Mouse (Mus musculus) midbrain, embryonic 14.5 days (tissue): ENCODE data around the gene Isyna1. TPM values are rescaled to one million over a fixed set of nuclear protein-coding genes. Genes with fewer than 3 reads are reported as not detected.

Experiments used
- ATAC-seq: fragments of 200-750 bp; cut with Nextera tagmentation; 2 replicates; pipeline ENCODE4 v1.8.0; 2017; ENCODE audit warnings: moderate number of reproducible peaks, moderate library complexity; ENCODE audit not compliant: low FRiP score, low TSS enrichment
- DNase-seq: peaks from one replicate; pipeline ENCODE4 v3.0.0-alpha.2; 2015
- H3K27ac ChIP-seq: fragments of 300-500 bp; sonication (generic); replicated peaks from 2 replicates; pipeline ENCODE4 v1.5.1; 2014; ENCODE audit warnings: mild to moderate bottlenecking, low read depth, low read length, moderate library complexity
- H3K27me3 ChIP-seq: fragments of 300-500 bp; sonication (generic); 2 replicates; pipeline ENCODE4 v1.6.1; 2014; ENCODE audit warnings: low read length, control low read depth, mixed read lengths; ENCODE audit not compliant: control insufficient read depth, insufficient read depth
- H3K36me3 ChIP-seq: fragments of 300-500 bp; sonication (generic); 2 replicates; pipeline ENCODE4 v1.6.1; 2014; ENCODE audit warnings: low read length, control low read depth; ENCODE audit not compliant: control insufficient read depth, insufficient read depth
- H3K4me1 ChIP-seq: fragments of 300-500 bp; sonication (generic); 2 replicates; pipeline ENCODE4 v1.6.1; 2014; ENCODE audit warnings: mild to moderate bottlenecking, antibody characterized with exemption, low read length, control low read depth; ENCODE audit not compliant: control insufficient read depth, insufficient read depth
- H3K4me2 ChIP-seq: fragments of 300-500 bp; sonication (generic); 2 replicates; pipeline ENCODE4 v1.6.1; 2014; ENCODE audit warnings: mild to moderate bottlenecking, low read length, moderate library complexity
- H3K4me3 ChIP-seq: fragments of 300-500 bp; sonication (generic); replicated peaks from 2 replicates; pipeline ENCODE4 v1.5.1; 2014; ENCODE audit warnings: low read depth, low read length
- H3K9ac ChIP-seq: fragments of 300-500 bp; sonication (generic); replicated peaks from 2 replicates; pipeline ENCODE4 v1.6.1; 2014; ENCODE audit warnings: mild to moderate bottlenecking, low read length, moderate library complexity
- H3K9me3 ChIP-seq: fragments of 300-500 bp; sonication (generic); 2 replicates; pipeline ENCODE4 v1.6.1; 2016; ENCODE audit warnings: low read length, control low read depth, mixed read lengths; ENCODE audit not compliant: control insufficient read depth
- WGBS: fragments of 180-500 bp; shearing (Covaris S2); extraction: QIAGEN DNeasy Blood & Tissue Kit; methylation state at CpG from one replicate; pipeline ENCODE4 v1.1.7; 2014; 5-methylcytosine and 5-hydroxymethylcytosine counted together
- polyA plus RNA-seq: library from polyadenylated mRNA; unstranded; fragments of >200 nt; fragmentation: Nextera tagmentation; extraction: Ambion mirVana; gene quantifications from 2 replicates; pipeline ENCODE4 v1.2.1, GENCODE M21; 2014

The Isyna1 gene
- polyA plus RNA-seq, 1 experiment from 2014 or later: 91.9 TPM

- no peak for ATAC-seq
- 87% methylated on average over 4 of the region's 4 CpGs for WGBS
- no peaks in the 10 kb centered on the region for H3K27me3 ChIP-seq
- no peaks in the 10 kb centered on the region for H3K9me3 ChIP-seq
- no peak overlapping the region for H3K9ac ChIP-seq
- no peaks in the 10 kb centered on the region for H3K4me1 ChIP-seq
- H3K36me3 ChIP-seq: peaks cover 6% of the 10 kb centered on the region; the same call in 1 of the 2 replicates
- no peak overlapping the region for H3K4me2 ChIP-seq
- no peak for DNase-seq
- H3K27ac ChIP-seq: no peak overlapping the region
- no peak overlapping the region for H3K4me3 ChIP-seq
Measured at GRCm38 (mm10) chr8:70558334-70558733, 35.8 kb upstream of the Isyna1 start.

DNA sequence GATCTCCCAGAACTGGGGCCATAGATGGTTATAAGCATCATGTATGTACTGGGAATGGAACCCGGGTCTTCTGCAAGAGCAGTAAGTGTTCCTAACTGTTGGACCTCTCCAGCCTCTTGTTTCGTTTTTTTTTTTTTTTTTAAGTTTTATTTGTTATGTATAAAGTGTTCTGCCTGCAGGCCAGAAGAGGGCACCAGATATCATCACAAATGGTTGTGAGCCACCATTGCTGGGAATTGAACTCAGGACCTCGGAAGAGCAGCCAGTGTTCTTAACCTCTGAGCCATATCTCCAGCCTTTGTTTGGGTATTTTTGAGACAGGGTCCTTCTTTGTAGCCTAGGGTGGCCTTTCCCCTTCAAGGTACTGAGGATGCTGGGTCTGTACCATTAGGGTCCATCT lies 35.2 kb upstream of the Isyna1 start:
- no peaks in the 10 kb centered on the region for H3K27me3 ChIP-seq
- H3K27ac ChIP-seq: no peak overlapping the region
- H3K9ac ChIP-seq: no peak overlapping the region
- H3K4me2 ChIP-seq: no peak overlapping the region
- no peaks in the 10 kb centered on the region for H3K9me3 ChIP-seq
- H3K4me1 ChIP-seq: no peaks in the 10 kb centered on the region
- peaks cover 6% of the 10 kb centered on the region; the same call in 1 of the 2 replicates for H3K36me3 ChIP-seq
- DNase-seq (no peak), ATAC-seq (no peak)
- H3K4me3 ChIP-seq: no peak overlapping the region
- 82% methylated on average over 3 of the region's 3 CpGs for WGBS

DNA sequence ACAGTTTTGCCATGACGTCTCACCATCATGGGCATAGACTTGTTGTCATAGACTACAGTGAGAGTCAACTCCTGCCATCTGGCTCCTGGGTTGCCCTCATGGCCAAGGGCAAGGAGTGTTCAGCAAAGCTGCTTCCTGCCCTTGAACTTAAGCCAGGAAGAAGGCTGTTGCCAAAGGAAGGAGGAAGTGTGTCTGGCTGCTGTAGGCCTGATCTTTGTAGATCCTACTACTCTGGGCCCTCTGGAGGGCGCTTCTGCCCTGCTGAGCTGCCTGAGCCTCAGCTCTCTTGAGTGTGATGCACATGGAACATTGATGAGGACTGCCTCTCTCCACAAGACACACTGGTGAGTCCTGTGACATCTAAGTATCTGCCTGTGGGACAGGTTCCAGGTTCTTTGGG lies 34.1 kb upstream of the Isyna1 start:
- no peaks in the 10 kb centered on the region for H3K27me3 ChIP-seq
- ATAC-seq (no peak), DNase-seq (no peak)
- H3K36me3 ChIP-seq: peaks cover 6% of the 10 kb centered on the region; the same call in 1 of the 2 replicates
- H3K27ac ChIP-seq: no peak overlapping the region
- H3K4me3 ChIP-seq: no peak overlapping the region
- H3K9me3 ChIP-seq: no peaks in the 10 kb centered on the region
- no peak overlapping the region for H3K9ac ChIP-seq
- H3K4me1 ChIP-seq: no peaks in the 10 kb centered on the region
- H3K4me2 ChIP-seq: no peak overlapping the region
- 93% methylated on average over 2 of the region's 2 CpGs for WGBS

- no peaks in the 10 kb centered on the region for H3K9me3 ChIP-seq
- H3K4me3 ChIP-seq: no peak overlapping the region
- H3K36me3 ChIP-seq: peaks cover 6% of the 10 kb centered on the region; the same call in 1 of the 2 replicates
- H3K27ac ChIP-seq: no peak overlapping the region
- H3K4me2 ChIP-seq: no peak overlapping the region
- DNase-seq (no peak), ATAC-seq (no peak)
- WGBS: 65% methylated on average over 3 of the region's 3 CpGs
- H3K9ac ChIP-seq: no peak overlapping the region
- H3K4me1 ChIP-seq: no peaks in the 10 kb centered on the region
- H3K27me3 ChIP-seq: no peaks in the 10 kb centered on the region
Measured at GRCm38 (mm10) chr8:70560564-70560963, 33.6 kb upstream of the Isyna1 start.

- no peak overlapping the region for H3K4me2 ChIP-seq
- no peak overlapping the region for H3K4me3 ChIP-seq
- H3K9me3 ChIP-seq: no peaks in the 10 kb centered on the region
- no peaks in the 10 kb centered on the region for H3K27me3 ChIP-seq
- peaks cover 6% of the 10 kb centered on the region; the same call in 1 of the 2 replicates for H3K36me3 ChIP-seq
- H3K27ac ChIP-seq: no peak overlapping the region
- H3K9ac ChIP-seq: no peak overlapping the region
- WGBS: 75% methylated on average over 4 of the region's 4 CpGs
- H3K4me1 ChIP-seq: no peaks in the 10 kb centered on the region
- ATAC-seq (no peak), DNase-seq (no peak)
Measured at GRCm38 (mm10) chr8:70561357-70561756, 32.8 kb upstream of the Isyna1 start.

GRCm38 (mm10) chr8:70561809-70562535 lies 32.2 kb upstream of the Isyna1 start:
- H3K4me3 ChIP-seq: no peak overlapping the region
- peaks cover 6% of the 10 kb centered on the region; the same call in 1 of the 2 replicates for H3K36me3 ChIP-seq
- no peak overlapping the region for H3K27ac ChIP-seq
- ATAC-seq (no peak), DNase-seq (no peak)
- no peaks in the 10 kb centered on the region for H3K4me1 ChIP-seq
- no peak overlapping the region for H3K9ac ChIP-seq
- no peak overlapping the region for H3K4me2 ChIP-seq
- H3K9me3 ChIP-seq: no peaks in the 10 kb centered on the region
- no peaks in the 10 kb centered on the region for H3K27me3 ChIP-seq
- 87% methylated on average over 7 of the region's 7 CpGs for WGBS

- WGBS: 83% methylated on average over 3 of the region's 3 CpGs
- DNase-seq (no peak), ATAC-seq (no peak)
- Histone ChIP-seq H3K9me3 (no peaks in the 10 kb centered on the region), H3K9ac (no peak overlapping the region), H3K27me3 (no peaks in the 10 kb centered on the region), H3K36me3 (0 out of 2 replicates have a peak, but pooled peaks cover 3% of the 10 kb centered on the region), H3K4me1 (no peaks in the 10 kb centered on the region), H3K4me3 (no peak overlapping the region), H3K27ac (no peak overlapping the region), H3K4me2 (no peak overlapping the region)
Measured at GRCm38 (mm10) chr8:70562802-70563201, 31.4 kb upstream of the Isyna1 start.

DNA sequence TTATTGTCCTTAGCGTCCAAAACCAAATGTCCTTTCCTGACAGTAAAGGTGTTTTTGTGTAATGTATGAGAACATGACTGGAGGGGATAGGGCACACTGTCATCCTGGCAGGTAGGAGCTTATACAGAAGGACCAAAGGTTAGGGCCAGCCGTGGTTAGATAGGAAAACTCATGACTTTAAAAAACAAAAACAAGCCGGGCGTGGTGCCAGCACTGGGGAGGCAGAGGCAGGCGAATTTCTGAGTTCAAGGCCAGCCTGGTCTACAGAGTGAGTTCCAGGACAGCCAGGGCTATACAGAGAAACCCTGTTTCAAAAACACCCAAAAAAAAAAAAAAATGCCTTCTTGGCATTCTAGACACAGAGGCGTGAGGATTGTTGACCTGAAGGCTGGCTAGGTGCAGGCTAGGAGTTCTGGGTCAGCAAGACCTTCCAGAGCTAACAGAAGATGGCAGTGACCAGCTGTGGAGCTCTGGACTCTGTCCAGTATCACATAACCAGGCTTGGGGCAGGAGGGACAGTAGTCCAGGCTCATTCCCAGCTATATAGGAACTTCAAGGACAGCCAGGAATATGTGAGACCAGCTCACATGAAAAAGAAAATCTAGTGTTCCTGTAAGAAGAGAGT lies 30.3 kb upstream of the Isyna1 start:
- ATAC-seq (no peak), DNase-seq (no peak)
- no peaks in the 10 kb centered on the region for H3K27me3 ChIP-seq
- 96% methylated on average over 6 of the region's 6 CpGs for WGBS
- H3K4me2 ChIP-seq: no peak overlapping the region
- no peak overlapping the region for H3K9ac ChIP-seq
- no peaks in the 10 kb centered on the region for H3K9me3 ChIP-seq
- H3K27ac ChIP-seq: no peak overlapping the region
- no peak overlapping the region for H3K4me3 ChIP-seq
- H3K4me1 ChIP-seq: no peaks in the 10 kb centered on the region
- 0 out of 2 replicates have a peak, but pooled peaks cover 3% of the 10 kb centered on the region for H3K36me3 ChIP-seq
